Mouse (Mus musculus) CD4-positive, CD25-positive, alpha-beta regulatory T cell, adult 9 weeks (primary cell): ENCODE data around the gene Olfr180. TPM values are rescaled to one million over a fixed set of nuclear protein-coding genes. Genes with fewer than 3 reads are reported as not detected.

ENCODE experiments used
- polyA plus RNA-seq: library from polyadenylated mRNA; unstranded; fragments of 100-300 nt; shearing (Covaris generic); gene quantifications from one replicate; pipeline ENCODE4 v1.2.1, GENCODE M21; 2017

The Olfr180 gene
- not detected for polyA plus RNA-seq

DNA sequence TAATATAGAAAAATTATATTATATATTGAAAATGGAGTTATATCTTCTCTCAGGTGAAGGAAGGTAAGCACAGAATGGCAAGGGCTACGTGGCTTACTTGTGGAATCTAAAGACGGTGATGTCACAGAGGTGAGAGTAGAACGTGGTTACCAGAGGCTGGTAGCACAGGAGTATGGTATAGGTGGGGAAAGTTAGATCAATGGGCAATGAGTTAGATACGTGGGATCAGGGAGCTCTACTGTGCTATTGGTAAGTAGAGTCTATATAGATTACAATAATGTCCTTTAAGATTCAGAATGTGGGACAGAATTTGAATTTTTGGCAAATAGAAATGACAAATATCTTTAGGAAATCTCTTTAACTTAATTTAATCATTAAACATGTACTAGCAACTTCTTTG, at the start of gene Olfr180:
TSS of gene Olfr180 (minus strand) at position 101 of the 400 bp plus-strand sequence.

DNA sequence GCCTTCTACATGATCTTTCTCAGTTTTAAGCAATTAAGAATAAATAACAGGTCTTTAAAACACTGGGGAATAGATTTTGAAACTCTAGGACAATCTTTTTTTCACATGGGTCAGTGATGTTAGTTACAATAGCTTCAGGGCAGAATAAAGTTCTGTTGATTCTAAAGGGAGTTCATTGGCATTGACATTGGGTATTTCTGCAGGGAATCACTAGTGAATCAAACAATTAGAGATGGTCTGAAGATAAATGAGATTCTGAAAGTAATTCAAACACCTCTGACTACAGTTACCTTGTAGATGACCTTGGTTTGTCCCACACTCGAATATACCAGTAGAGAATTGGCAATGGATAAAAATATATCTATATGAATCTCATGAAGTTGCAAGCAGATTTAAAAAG, 537 bp downstream of the Olfr180 start, which contains the start of gene Olfr181:
TSS of gene Olfr181 (minus strand) at position 101 of the 400 bp plus-strand sequence.

DNA sequence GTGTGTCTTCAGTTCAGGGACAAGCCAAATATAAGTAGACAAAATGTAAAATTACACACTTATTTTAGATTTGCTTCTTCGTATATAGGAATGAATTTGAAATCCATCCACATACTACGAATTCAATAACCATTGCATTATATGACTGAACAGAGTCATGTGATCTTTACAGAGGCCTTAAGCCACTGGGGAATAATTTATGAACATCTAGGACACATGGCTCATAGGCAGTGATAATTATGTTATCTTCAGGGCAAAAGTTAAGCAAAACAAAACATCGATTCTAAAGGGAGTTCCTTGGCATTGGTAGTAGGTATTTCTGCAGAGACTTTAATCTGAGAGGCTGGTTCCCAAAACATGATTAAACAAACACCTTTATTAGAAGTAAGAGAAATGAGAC, 37.2 kb downstream of the Olfr180 start, which contains the start of gene Olfr178:
TSS of gene Olfr178 (minus strand) at position 101 of the 400 bp plus-strand sequence.

DNA sequence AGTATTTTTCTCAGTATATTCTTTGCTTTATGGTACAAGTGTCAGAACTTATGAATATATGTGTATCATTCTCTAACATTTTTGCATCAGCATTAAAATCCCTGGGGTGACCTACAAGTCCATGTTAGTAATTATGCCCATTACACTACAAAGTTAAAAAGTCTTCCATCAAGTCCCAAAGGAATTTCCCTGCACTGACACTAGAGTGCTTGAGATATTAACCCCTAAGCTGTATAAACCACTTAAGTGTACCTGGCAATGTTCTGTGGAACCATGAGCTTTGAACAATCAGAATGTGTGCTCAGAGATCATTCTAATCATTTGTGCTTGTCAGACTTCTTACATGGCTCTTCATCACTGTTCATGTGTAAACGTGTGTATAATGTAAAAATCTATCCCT, 54.5 kb downstream of the Olfr180 start, which contains the start of gene Olfr177:
TSS of gene Olfr177 (minus strand) at position 101 of the 400 bp plus-strand sequence.

Other genes starting within 250 kb of the Olfr180 start
- 16.7 TPM for gene Gpr15, start 210.3 kb downstream of the Olfr180 start, polyA plus RNA-seq
- gene Cldnd1, start 201.5 kb downstream of the Olfr180 start, polyA plus RNA-seq, result 115 TPM
- gene Olfr172, start 166.2 kb downstream of the Olfr180 start, polyA plus RNA-seq, result 0.16 TPM
- 1.5 TPM for gene Olfr173, start 129.1 kb downstream of the Olfr180 start, polyA plus RNA-seq
- gene Olfr175-ps1, start 102.6 kb downstream of the Olfr180 start, polyA plus RNA-seq, result not detected
- not detected for gene Olfr177, start 54.6 kb downstream of the Olfr180 start, polyA plus RNA-seq
- gene Olfr178, start 37.3 kb downstream of the Olfr180 start, polyA plus RNA-seq, result not detected
- 0.27 TPM for gene Olfr181, start 637 bp downstream of the Olfr180 start, polyA plus RNA-seq
- not detected for gene Olfr183, start 66.0 kb upstream of the Olfr180 start, polyA plus RNA-seq
- gene Olfr186, start 100.9 kb upstream of the Olfr180 start, polyA plus RNA-seq, result 0.12 TPM
- gene Olfr187, start 110.4 kb upstream of the Olfr180 start, polyA plus RNA-seq, result not detected
- gene Olfr190, start 148.6 kb upstream of the Olfr180 start, polyA plus RNA-seq, result not detected
- not detected for gene Olfr191, start 160.4 kb upstream of the Olfr180 start, polyA plus RNA-seq
- gene Olfr193, start 182.5 kb upstream of the Olfr180 start, polyA plus RNA-seq, result not detected
- gene Olfr194, start 191.7 kb upstream of the Olfr180 start, polyA plus RNA-seq, result not detected
- not detected for gene Olfr195, start 217.7 kb upstream of the Olfr180 start, polyA plus RNA-seq
- not detected for gene Olfr196, start 241.1 kb upstream of the Olfr180 start, polyA plus RNA-seq